Mouse (Mus musculus) frontal cortex, postnatal 36 days (tissue): ENCODE results near the gene Fgf14.
"Not testable (repeated sequence)": the region's sequence is repeated elsewhere in the genome, so short reads cannot be mapped to it uniquely, and the experiment has no call there.

ENCODE experiments used
- DNase-seq, 2 experiments: peaks; one replicate each; pipeline ENCODE4 v3.0.0; 2022; ENCODE audit warnings: low spot score in 2 of 2

Gene Fgf14

DNA sequence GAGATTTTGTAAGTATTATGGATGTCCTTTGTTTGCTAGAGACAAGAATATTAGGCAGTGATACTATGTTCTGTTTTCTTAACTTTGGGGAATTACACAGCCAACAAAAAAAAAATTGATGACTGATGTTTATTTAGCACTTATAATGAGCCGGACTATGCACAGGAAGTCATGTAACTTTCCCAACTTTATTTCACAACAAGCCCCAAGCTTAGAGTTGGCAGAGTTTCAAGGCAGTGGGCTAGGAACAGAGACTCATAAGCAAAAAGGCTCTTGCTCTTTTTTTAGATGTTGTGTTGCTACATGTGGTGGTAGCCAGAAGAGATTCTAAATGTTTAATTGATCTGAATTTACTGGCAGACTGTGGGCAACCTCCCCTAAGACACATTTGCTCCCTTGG is 191.7 kb downstream of the Fgf14 start:
- no peak for DNase-seq

DNA sequence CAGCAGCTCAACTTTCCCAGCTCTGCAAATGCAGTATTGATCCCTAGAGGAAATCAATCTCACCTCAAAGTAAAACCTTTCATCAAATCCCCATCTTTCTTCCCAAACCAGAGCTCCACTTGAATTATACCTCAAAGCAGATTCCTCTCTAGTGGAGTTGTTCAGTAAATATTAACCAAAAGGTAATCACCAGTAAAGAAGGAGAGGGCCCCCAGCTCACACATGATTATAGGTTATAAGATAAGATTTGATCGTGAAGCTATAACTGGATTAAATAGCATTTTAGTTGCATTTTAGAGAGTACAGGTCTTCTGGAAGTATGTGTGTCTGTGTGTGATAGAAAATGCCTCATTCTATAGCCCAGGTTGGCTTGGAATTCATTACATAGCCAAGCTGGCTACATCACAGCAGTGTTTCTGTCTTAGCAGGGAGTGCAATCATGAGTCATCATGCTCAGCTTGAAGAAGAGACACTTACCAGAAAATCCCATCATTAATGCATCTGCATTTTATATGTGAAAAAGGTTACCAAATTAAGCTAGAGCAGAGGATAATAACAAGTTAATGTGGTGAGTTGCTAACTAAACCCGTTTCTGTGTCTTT is 202.8 kb downstream of the Fgf14 start:
- DNase-seq, result no peak

DNA sequence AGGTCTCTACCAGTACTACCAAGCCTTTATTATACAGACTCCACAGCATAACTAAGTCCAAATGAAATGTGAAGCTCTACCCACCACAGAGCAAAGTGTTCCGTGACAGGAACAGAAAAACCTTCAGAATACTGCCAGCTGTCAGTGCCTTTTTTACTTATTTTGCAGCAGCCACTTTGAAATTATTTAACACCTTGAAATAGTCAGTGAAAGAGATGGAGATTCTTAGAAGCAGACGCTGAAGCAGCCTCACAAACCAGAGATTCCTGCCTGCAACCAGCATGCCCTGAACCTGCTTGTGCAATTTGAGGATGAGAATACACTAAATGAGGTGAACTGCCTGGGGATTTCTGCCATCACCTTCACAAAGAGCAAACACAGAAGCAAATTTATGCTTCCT is 206.0 kb downstream of the Fgf14 start:
- DNase-seq, result peak in 1 of 2 experiments; percentile 28

DNA sequence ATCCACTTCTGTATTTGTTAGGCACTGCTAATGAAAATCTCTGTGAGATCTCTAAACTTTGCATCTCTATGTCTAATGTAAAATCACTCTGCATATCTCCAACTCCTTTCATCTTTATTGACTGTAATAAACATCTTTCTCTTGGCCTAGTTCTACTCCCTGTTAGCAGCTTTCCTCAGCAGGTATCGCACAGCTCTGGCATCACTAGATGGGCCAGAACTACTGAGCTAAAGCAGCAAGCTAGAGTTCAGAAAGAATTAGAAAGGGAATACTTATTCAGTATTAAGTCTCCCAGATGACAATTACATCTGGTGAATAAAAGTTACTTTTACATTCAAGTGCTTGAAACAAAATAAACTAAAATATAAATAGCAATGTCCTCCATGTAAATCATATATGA is 221.8 kb downstream of the Fgf14 start:
- no peak for DNase-seq

DNA sequence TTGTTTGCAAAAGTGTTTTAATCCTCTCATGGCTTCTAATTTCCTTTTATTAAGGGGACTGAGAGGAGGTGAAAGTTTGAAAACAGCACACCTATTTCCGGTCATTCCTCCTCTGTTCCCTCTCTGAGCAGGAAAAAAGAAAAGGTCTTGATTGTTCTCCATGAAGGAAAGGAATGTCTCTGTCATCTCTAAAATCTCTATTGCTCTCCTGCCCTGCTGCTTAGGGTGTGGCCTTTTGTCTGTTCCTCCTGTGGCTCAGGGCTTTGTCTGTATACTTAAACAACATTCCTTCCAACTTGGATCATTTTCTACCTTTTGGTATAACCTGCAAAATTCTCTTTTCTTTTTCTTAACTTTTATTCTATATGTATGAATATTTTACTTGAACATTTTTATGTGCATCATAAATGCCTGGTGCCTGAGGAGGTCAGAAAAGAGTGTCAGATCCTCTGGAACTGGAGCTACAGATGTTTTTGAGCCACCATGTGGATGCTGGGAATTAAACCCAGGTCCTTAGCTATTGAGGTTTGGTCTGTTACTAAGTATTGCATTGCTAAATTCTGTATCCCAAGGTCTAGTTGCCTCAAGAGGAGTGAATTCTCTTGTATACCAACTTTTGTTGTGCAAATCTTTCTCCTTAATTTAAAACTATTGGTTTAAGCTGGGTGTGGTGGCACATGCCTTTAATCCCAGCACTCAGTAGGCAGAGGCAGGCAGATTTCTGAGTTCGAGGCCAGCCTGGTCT is 230.7 kb downstream of the Fgf14 start:
- DNase-seq, result no peak

DNA sequence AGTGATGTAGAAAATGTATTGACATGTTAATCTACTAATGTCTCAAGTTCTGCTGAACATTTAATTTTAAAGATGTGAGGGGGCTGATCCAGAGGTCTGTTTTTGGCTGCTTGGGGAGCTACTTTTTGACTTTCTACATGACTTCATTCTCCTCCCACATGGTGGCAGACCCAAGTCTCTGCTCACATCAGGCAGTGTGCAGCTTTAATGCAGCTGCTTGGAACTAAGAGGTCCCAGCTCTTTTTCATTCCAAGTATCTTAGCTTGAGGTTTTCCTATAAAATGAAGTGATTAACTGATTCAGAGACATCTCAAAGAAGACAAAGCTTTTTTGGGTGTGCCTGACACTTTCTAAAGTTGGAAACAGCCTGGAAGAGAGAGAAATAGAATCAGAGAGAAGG is 232.1 kb downstream of the Fgf14 start:
- peak in 1 of 2 experiments; percentile 41 for DNase-seq

DNA sequence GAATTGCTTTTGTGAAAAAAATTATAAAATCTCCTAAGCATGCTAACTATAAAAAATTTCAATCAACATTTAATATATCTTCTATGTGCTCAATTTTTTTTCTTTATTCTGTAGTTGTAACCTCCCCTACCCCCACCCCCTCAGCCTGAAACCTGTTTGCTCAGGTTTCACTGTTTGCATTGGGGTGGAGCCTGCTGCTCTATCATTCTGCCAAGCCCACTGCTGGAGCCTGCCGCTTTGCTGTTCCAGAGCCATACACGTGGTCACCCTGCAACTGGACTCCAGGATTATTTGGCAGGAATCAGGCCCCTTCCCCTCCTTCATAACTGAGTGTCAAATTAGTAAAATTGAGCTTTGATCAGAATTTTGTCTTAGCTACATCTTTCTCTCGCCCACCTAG is 237.6 kb downstream of the Fgf14 start:
- DNase-seq, result not testable (repeated sequence)

DNA sequence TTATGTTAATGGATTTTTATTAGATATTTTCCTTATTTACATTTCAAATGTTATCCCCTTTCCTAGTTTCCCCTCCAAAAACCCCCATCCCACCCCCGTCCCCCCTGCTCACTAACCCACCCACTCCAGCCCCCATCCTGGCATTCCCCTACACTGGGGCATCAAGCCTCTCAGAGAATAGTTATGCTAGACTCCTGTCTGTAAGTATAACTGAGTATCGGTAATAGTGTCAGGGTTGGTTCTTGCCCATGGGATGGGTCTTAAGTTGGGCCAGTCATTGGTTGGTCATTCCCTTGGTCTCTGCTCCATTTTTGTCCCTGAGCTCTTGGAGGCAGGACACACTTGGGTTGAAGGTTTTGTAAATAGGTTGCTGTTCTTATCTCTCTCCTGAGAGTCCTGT is 265.0 kb downstream of the Fgf14 start:
- DNase-seq, result no peak

DNA sequence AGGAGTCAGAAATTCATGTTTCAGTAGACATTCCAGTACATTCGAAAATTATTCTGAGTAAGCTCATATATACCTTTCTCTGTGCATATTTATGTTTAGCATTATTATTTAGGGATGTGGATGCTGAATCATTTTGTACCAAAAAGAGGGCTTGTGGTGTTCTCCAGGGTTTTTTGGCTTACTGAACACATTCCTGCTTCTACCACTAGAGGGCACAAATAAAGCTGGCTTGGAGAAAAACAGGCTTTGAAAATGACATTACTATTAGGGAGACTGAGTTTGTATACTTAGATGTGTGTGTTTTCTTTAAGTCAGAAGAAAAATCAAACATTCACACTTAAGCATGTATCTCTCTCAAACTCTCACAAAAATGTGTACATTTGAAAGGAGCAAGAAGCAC is 266.0 kb downstream of the Fgf14 start:
- DNase-seq, result peak in 1 of 2 experiments; percentile 44

DNA sequence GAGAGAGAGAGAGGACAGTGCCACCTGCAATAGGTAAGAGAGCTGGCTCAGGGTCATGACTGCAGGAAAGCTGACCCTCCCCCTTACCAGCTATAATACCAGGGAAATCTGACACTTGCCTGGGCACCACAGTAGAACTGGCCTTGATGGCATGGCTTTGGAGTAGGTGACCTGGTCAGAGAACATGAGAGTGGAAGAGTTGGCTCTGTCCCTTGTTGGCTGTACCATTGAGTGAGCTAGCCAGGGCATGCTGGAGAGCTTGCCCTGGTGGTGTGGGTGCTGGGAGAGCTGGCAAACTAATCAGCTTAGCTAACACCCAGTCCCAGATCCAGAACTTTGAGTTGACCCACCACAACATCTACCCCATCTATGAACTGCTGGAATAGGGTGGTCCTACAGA is 348.5 kb downstream of the Fgf14 start:
- DNase-seq, result no peak

DNA sequence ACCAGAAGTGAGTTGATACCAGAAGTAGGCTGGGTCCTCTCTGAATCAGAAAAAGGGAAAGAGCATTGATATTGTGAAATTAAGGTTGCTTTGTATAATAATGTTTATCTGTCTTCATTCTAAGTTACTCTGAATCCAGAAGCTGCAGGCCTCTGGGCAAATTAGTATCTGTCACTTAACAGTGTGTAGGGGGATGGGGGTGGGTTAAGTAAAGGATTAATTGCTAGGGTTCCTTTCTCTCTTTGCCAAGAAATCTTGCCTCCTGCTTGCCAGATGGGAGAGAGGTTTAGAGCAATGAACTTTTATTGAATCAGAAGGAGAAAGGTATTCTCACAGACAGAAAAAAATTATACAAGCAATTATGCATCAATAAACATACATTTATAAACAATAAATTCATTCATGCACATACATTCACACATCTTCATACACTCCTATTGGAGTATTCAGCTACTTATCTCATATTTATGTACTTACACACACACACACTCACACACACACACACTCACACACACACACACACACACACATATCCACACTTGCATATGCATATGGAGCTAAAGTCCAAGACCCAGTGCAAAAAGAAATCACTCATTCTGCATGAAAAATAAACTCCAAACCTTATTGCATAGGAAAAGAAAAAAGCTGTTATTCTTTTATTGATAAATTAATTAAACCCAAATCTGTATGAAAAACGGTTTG is 357.8 kb downstream of the Fgf14 start:
- no peak for DNase-seq

DNA sequence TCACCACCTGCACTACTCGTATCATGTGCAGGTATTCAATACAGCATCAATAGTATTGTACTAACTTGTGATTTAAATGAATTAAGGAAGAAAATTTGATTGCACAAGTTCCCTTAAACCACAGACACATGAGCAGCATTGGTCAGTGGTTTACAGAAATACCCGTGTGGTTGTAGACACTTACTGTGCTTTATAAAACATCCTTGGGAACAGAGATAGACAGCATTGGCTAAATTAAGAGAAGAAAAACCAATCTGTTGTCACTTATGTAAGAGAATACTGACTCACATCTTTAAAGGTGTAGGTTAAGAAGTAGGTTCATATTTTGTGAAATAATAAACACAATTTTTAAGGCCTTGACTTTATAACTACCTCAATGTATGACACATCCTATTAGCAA is 361.4 kb downstream of the Fgf14 start:
- no peak for DNase-seq

DNA sequence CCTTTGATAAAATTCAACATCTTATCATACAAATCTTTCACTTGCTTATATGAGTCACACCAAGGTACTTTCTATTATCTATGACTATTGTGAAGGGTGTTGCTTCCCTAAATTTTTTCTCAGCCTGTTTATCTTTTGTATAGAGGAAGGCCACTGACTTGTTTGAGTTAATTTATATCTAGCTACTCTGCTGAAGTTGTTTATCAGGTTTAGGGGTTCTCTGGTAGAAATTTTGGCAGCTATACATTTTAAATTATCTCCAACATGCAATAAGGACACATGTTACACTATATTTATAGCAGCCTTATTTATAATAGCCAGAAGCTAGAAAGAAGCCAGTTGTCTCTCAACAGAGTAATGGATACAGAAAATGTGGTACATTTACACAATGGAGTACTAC is 389.9 kb downstream of the Fgf14 start:
- DNase-seq, result no peak

DNA sequence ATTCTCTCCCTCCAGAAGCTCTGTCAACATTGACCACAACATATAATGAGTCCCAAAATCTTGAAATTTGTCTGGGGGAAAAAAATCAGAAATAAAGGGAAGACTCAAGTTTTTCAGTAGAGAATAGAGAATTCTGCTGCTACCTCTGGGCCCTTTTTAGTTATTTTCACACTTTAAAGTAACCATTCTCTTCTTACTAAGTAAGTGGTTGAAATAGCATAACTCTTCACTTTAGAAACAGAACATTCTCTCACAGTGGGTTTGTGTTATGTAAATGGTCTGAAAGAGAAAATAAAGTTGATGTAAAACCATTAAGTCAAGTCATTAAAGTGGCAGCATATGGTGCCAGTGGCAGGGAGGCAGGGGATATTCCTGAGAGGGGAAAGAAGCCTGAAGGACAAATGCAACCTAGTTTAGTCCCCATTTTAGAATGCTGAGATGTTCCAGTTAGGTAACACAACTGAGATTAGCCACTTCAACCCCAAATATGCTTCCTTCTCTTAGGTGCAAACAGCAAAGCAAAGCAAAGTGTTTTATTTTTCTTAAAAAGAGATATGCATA is 398.5 kb downstream of the Fgf14 start:
- no peak for DNase-seq

DNA sequence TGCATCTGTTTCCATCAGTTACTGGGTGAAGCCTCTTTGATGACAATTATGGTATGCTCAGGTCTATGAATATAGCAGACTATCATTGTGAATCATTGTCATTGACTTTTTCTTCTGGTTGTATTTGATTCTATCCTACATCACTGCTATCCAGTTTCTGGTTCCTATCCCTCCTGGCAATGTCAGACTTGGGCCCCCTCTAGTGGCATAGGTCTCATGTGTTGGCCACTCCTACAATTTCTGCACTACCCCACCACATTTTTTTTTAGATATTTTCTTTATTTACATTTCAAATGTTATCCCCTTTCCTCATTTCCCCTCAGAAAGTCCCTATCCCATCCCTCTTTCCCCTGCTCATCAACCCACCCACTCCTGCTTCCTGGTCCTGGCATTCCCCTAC is 409.9 kb downstream of the Fgf14 start:
- no peak for DNase-seq

DNA sequence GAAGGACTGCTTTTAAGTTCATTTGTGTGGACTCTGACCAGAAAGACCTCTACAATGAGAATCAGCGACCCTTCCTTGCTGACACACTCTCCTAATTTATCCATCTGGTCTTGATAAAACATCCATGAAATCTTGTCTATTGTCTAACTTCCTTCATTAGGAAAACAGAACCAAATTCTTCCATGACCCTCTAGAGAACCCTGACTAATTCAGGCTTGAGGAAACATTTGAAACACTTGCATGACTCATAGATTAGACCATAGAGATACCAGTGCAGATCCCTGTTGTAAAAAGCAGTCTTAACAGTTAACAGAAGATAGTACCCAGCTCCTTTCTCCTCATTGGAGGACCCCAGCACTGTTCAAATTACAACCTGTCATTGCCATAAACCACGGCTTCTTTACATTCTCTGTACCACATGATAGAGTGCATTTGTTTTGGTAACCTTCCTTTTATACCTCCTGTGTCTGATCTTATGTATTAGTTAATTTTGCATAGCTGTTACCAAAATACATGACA is 412.3 kb downstream of the Fgf14 start:
- no peak for DNase-seq

DNA sequence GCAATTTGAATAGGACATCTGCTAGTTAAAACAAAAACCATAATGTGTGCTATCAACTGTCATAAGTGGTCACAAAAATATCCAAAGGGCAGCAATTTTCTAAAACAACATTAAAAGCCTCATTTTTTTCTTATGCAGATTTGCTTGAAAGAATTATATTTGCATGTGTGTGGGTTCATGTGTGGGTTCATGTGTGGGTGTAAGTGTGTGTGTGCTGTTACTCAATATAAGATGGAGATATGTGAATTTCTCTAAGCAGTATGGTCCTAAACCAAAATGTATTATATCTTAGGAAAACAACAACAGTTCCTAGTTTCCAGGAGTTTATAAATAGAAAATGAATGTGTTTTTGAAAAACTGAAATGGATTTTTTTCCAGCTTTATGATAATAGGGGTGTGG is 413.7 kb downstream of the Fgf14 start:
- DNase-seq, result peak in 1 of 2 experiments; percentile 41

DNA sequence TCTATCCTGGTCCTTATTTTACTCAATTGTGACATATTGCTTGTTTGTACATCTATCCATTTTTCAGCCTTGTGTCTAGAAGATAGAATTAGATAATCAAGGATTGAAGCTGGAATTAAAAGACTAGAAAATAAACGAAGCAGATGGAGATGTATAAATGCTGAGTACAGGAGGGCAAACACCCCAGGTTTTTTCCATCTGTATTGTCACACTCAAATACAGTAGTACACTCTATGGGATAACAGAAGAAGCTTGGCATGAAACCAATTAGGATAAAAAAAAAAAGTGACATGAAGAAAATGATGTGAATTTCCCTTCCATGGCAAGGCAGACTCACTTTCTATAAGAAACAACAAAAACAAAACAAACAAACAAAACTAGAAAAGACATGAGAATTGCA is 429.4 kb downstream of the Fgf14 start:
- no peak for DNase-seq

DNA sequence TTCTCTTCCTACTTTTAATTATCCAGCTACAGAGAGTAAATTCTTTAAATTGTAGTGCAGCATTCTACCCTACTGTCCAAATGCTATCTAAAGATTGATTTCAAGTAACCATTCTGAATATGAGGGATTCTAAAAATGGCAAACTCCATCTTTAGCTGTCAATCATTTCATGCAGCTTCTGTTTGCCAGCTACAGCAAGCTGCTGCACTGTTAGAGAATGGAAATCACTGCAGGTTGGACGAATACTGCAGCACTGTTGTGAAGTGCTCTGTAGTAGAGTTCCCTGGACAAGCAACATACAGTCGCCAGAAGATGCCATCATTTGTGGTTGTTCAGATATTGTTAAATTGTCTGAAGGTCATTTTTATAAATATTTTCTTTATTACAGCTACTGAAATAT is 453.5 kb downstream of the Fgf14 start:
- DNase-seq, result no peak

DNA sequence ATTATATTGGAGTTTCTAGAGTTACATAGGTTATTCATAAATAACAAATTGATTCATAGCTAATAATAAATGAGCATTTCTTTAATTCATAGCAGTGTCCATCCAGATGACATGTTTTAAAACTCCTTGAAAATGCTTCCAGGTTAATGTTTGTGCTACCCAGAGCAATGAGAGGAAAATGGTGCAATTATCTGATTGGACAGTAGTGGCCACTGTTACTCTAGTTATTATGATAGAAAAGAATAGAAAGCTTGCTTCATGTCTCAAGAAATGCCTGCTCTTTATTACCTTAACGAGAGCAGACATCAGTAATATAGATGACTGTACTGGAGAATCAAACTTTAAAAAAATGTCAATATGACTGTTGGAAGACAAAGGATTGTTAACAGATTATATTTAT is 454.5 kb downstream of the Fgf14 start:
- peak in 1 of 2 experiments; percentile 38 for DNase-seq

DNA sequence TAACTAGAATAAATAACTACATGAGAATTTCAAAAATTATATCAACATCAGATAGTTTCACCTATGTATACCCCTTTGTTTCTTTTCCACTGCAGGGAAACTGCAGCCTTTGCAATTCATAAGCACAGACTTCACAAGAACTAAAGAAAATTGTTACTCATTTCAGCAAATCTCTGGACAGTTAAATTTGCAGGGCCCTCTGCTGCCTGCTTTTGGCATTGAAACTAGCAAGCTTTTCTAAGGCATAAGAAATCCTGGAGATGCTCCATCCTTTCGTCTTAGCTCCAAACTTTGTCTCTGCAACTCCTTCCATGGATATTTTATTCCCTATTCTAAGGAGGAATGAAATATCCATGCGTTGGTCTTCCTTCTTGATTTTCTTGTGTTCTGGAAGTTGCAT is 455.9 kb downstream of the Fgf14 start:
- DNase-seq, result peak in 1 of 2 experiments; percentile 43

DNA sequence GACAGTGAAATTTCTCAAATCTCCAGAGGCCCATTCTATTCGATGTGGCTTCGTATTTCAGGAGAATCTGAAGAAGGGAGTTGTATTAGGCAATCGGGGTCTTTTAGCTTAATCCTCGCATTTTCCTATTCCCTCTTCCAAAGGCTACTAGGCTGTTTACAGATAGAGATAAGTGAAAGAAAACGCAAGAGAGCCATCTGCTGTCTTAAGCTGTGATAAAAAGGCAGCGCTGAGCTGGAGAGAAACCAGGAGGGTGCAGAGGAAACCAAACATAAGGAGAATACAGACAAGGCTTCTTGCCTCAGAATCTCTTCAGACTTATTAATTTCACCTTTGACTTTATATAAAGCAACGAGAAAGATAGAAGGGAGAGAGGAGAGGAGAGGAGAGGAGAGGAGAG is 481.1 kb downstream of the Fgf14 start:
- DNase-seq, result peak; percentile 16 to 60

DNA sequence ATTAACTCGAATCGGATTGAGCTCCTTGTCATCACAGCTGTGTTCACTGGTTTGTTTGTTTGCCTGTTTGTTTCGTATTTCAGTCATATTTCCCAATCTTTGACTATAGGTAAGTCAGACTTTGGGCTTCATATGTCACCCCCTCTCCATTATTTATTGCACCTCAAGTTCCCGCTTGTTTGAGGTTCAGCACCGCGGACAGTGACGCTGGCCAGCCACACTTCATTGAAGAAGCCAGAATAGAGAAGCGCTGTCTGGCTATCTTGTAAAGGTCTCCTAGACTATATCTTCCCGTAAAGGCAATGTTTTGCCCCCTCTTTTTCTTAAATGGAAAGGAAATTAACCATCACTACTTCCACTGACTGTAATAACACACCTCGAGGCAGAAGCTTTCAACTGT is 481.6 kb downstream of the Fgf14 start:
- DNase-seq, result no peak
